Comparison of ENCODE assay signal across 9 mouse cellular contexts in the genomic region with DNA sequence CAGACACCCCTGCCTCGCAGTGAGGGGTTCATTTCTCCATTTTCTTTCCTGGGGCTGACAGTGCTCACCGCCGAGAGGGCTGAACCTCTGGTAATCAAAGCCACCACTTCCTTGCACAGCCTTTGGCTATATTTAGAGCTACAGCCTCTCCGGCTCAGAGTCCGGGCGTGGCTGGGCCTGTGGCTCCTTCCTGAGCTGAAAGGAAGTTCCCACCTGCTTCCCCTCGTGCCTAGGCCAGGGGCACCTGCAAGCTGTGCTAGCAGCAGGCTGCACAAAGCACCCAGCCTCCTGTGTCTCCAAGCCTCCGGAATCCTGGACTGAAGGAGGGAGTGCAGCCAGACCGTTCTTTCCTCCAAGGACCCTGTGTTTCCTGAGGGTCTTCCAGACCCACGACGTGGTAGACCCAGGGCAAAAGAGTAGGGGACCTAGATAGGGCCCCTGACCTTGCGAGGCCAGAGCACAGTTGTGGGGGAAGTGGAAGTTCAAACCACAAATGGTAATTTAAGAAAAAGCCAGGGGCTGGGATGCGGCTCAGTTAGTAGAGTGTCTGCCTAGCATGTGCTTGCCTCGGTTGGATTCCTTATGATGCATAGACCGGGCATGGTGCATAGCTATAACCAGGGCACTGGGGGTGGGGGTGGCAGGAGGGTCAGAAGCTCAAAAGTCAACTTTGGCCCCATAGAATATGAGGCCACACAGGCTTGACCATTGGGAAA. TPM values are rescaled to one million over a fixed set of nuclear protein-coding genes. Genes with fewer than 3 reads are reported as not detected.
DNase-seq lines count a peak whose midpoint lies in the region; ATAC-seq and TF ChIP-seq lines count a peak whose summit lies in the region.
"Had no signal": no experiment of that assay in that cellular context is flagged by ENCODE, and none has a peak within 500 bp of the region (broad histone marks: within the 10 kb centered on the region; RNA-seq: fewer than 3 reads in every experiment).

No protein-coding gene starts in this region.

- H3K36me3 ChIP-seq in stomach, embryonic 15.5 days = no peaks in the 10 kb centered on the region
- H3K36me3 ChIP-seq in stomach, postnatal 0 days (ENCODE audit: control insufficient read depth, insufficient read depth, low read length) = no peaks in the 10 kb centered on the region
- H3K36me3 ChIP-seq in heart, postnatal 0 days (replicated peaks; ENCODE audit: control insufficient read depth, insufficient read depth, low read length) = no peaks in the 10 kb centered on the region
- H3K36me3 ChIP-seq in macrophage (ENCODE audit: inconsistent target) = no peaks in the 10 kb centered on the region
- H3K36me3 ChIP-seq: neural tube, embryonic 12.5 days had no signal

- WGBS in stomach, embryonic 15.5 days = 59% methylated on average over 15 of the region's 15 CpGs
- 59% methylated on average over 15 of the region's 15 CpGs for WGBS in stomach, postnatal 0 days
- 29% methylated on average over 15 of the region's 15 CpGs for WGBS in heart, postnatal 0 days
- 4% methylated on average over 15 of the region's 15 CpGs for WGBS in macrophage (ENCODE audit: missing documents)

- H3K27me3 ChIP-seq in stomach, embryonic 15.5 days (replicated peaks) = no peaks in the 10 kb centered on the region
- H3K27me3 ChIP-seq in stomach, postnatal 0 days (ENCODE audit: control insufficient read depth, insufficient read depth, low read length) = no peaks in the 10 kb centered on the region
- no peaks in the 10 kb centered on the region for H3K27me3 ChIP-seq in heart, postnatal 0 days (ENCODE audit: control insufficient read depth, insufficient read depth, low read length)
- H3K27me3 ChIP-seq: neural tube, embryonic 12.5 days had no signal

- DNase-seq in stomach, postnatal 0 days (ENCODE audit: low spot score) = no peak
- DNase-seq in heart, postnatal 0 days (ENCODE audit: low spot score) = no peak
- DNase-seq in layer of hippocampus, adult 2 months (ENCODE audit: low spot score in 2 of 2) = no peak
- DNase-seq in embryo, embryonic 9.5 days (ENCODE audit: extremely low spot score) = no peak
- no peak for DNase-seq in urinary bladder, postnatal 10 days (ENCODE audit: low spot score)
- DNase-seq in right cerebral cortex, postnatal 10 days (ENCODE audit: low spot score in 2 of 2) = no peak

- H3K4me3 ChIP-seq in stomach, embryonic 15.5 days (replicated peaks) = no peak overlapping the region
- H3K4me3 ChIP-seq in stomach, postnatal 0 days (ENCODE audit: low read depth, low read length) = no peak overlapping the region
- H3K4me3 ChIP-seq in heart, postnatal 0 days (ENCODE audit: low read depth, low read length) = no peak overlapping the region
- no peak overlapping the region for H3K4me3 ChIP-seq in macrophage (ENCODE audit: inconsistent target)
- no peak overlapping the region for H3K4me3 ChIP-seq in layer of hippocampus, adult 2 months
- H3K4me3 ChIP-seq: neural tube, embryonic 12.5 days had no signal

- H3K9me3 ChIP-seq in stomach, embryonic 15.5 days = no peaks in the 10 kb centered on the region
- H3K9me3 ChIP-seq in stomach, postnatal 0 days (ENCODE audit: control insufficient read depth, low read length) = no peaks in the 10 kb centered on the region
- no peaks in the 10 kb centered on the region for H3K9me3 ChIP-seq in heart, postnatal 0 days (replicated peaks; ENCODE audit: control insufficient read depth, low read length)
- H3K9me3 ChIP-seq: neural tube, embryonic 12.5 days had no signal

- peaks cover 3% of the 10 kb centered on the region; the same call in 1 of the 2 replicates for H3K4me1 ChIP-seq in stomach, embryonic 15.5 days
- H3K4me1 ChIP-seq in stomach, postnatal 0 days (replicated peaks; ENCODE audit: control insufficient read depth, insufficient read depth) = no peaks in the 10 kb centered on the region; the same call in 1 of the 2 replicates
- peaks cover 51% of the 10 kb centered on the region for H3K4me1 ChIP-seq in heart, postnatal 0 days (ENCODE audit: control insufficient read depth, insufficient read depth)

- ATAC-seq in stomach, embryonic 15.5 days (ENCODE audit: insufficient read depth, low FRiP score, low read depth) = no peak
- ATAC-seq in stomach, postnatal 0 days (ENCODE audit: low FRiP score, low TSS enrichment) = no peak
- ATAC-seq in heart, postnatal 0 days (ENCODE audit: insufficient read depth, low read depth) = peak; percentile 13

- no peak overlapping the region for H3K4me2 ChIP-seq in stomach, embryonic 15.5 days
- no peak overlapping the region for H3K4me2 ChIP-seq in stomach, postnatal 0 days (replicated peaks; ENCODE audit: low read depth)
- peak overlapping the region; percentile 24 for H3K4me2 ChIP-seq in heart, postnatal 0 days (ENCODE audit: low read depth, low read length)
- H3K4me2 ChIP-seq: neural tube, embryonic 12.5 days had no signal

- 0 out of 2 replicates have a peak overlapping the region, but pooled peaks have one; percentile 4 for H3K27ac ChIP-seq in stomach, embryonic 15.5 days
- H3K27ac ChIP-seq in stomach, postnatal 0 days (replicated peaks) = no peak overlapping the region
- H3K27ac ChIP-seq in heart, postnatal 0 days (ENCODE audit: low read depth) = peak overlapping the region; percentile 90
- H3K27ac ChIP-seq in macrophage = peak overlapping the region; percentile 48
- H3K27ac ChIP-seq in layer of hippocampus, adult 2 months = no peak overlapping the region
- H3K27ac ChIP-seq: neural tube, embryonic 12.5 days had no signal

- H3K9ac ChIP-seq in stomach, embryonic 15.5 days = no peak overlapping the region
- H3K9ac ChIP-seq in stomach, postnatal 0 days (ENCODE audit: low read length) = no peak overlapping the region
- H3K9ac ChIP-seq in heart, postnatal 0 days (replicated peaks; ENCODE audit: low read depth, low read length) = peak overlapping the region; percentile 44; the same call in 1 of the 2 replicates
- H3K9ac ChIP-seq: neural tube, embryonic 12.5 days had no signal

- TF ChIP-seq EP300 in stomach, postnatal 0 days (optimal IDR thresholded peaks at IDR 0.05) = no peak
- no peak for TF ChIP-seq EP300 in heart, postnatal 0 days (IDR thresholded peaks at IDR 0.05; ENCODE audit: low read depth)

- no peak for TF ChIP-seq CTCF in stomach, postnatal 0 days (IDR thresholded peaks at IDR 0.05; ENCODE audit: low read depth)
- no peak for TF ChIP-seq CTCF in heart, postnatal 0 days (IDR thresholded peaks at IDR 0.05; ENCODE audit: low read depth)
- no peak for TF ChIP-seq CTCF in layer of hippocampus, adult 2 months (conservative IDR thresholded peaks at IDR 0.05)

- H3K79me2 ChIP-seq in macrophage (ENCODE audit: inconsistent target) = no peaks in the 10 kb centered on the region

RNA-seq across cellular contexts. Expression of a gene that starts 26.4 kb away (rescaled TPM):
- 43.6 and 56.6 TPM in 2 replicates for polyA plus RNA-seq in stomach, embryonic 15.5 days (2015; fragmentation: Nextera tagmentation; extraction: Ambion mirVana)
- 24.9 and 25.4 TPM in 2 replicates for polyA plus RNA-seq in stomach, postnatal 0 days (2015; fragmentation: Nextera tagmentation; extraction: Ambion mirVana)
- 85.0 and 119 TPM in 2 replicates for total RNA-seq in heart, postnatal 0 days (2014; rRNA removed; ENCODE audit: low replicate concordance)
- 122 and 135 TPM in 2 replicates for polyA plus RNA-seq in heart, postnatal 0 days (2015; fragmentation: Nextera tagmentation; extraction: Ambion mirVana)
- total RNA-seq in macrophage (2018; cell fraction: chromatin; rRNA removed) = 1 to 10 TPM; 1.9 to 9.4 (median 3.8) TPM
- 10 to 100 TPM in 12 of 26 experiments, 1 to 10 TPM in 14; 6.2 to 13.4 (median 9.6) TPM for total RNA-seq in macrophage (2018; cell fraction: cytosol; rRNA removed)
- total RNA-seq in macrophage (2018; cell fraction: nucleus; rRNA removed) = 1 to 10 TPM; 3.0 to 9.8 (median 5.5) TPM
- polyA plus RNA-seq in macrophage (2018) = 9.6 to 14.5 TPM (median 12.6 TPM) in 3 replicates
- total RNA-seq in layer of hippocampus, adult 2 months (2021) = 1 to 10 TPM; 3.0 to 4.5 TPM

RNA-seq across cellular contexts. Expression of a gene that starts 46.8 kb away (rescaled TPM):
- polyA plus RNA-seq in stomach, embryonic 15.5 days (2015; fragmentation: Nextera tagmentation; extraction: Ambion mirVana) = 110 and 118 TPM in 2 replicates
- 66.8 and 68.7 TPM in 2 replicates for polyA plus RNA-seq in stomach, postnatal 0 days (2015; fragmentation: Nextera tagmentation; extraction: Ambion mirVana)
- 80.2 and 83.4 TPM in 2 replicates for total RNA-seq in heart, postnatal 0 days (2014; rRNA removed; ENCODE audit: low replicate concordance)
- polyA plus RNA-seq in heart, postnatal 0 days (2015; fragmentation: Nextera tagmentation; extraction: Ambion mirVana) = 70.5 and 76.7 TPM in 2 replicates
- 100 to 1,000 TPM in 3 of 26 experiments, 10 to 100 TPM in 23; 16.8 to 112 (median 74.3) TPM for total RNA-seq in macrophage (2018; cell fraction: chromatin; rRNA removed)
- total RNA-seq in macrophage (2018; cell fraction: cytosol; rRNA removed) = 10 to 100 TPM; 20.7 to 36.1 (median 27.7) TPM
- total RNA-seq in macrophage (2018; cell fraction: nucleus; rRNA removed) = 10 to 100 TPM; 18.3 to 59.3 (median 36.7) TPM
- polyA plus RNA-seq in macrophage (2018) = 27.7 to 41.7 TPM (median 35.9 TPM) in 3 replicates
- total RNA-seq in layer of hippocampus, adult 2 months (2021) = 10 to 100 TPM; 76.7 to 90.6 TPM

Comparison
In these comparisons a context has a peak if more than half of its experiments do, and no peak if none do; other contexts are left out.
1. H3K27ac ChIP-seq: peak in stomach, embryonic 15.5 days (single experiment), heart, postnatal 0 days (single experiment) and macrophage (single experiment); none in stomach, postnatal 0 days (single experiment) and layer of hippocampus, adult 2 months (single experiment).